Mouse (Mus musculus) erythroblast, embryonic 14.5 days (primary cell): ENCODE measurements around the gene Tmem30a. TPM values are rescaled to one million over a fixed set of nuclear protein-coding genes. Genes with fewer than 3 reads are reported as not detected.

Experiments used
- H3K27me3 ChIP-seq: 2 replicates; pipeline ENCODE4 v1.6.1; 2012; ENCODE audit warnings: inconsistent platforms; ENCODE audit not compliant: control insufficient read depth
- H3K36me3 ChIP-seq: 2 replicates; pipeline ENCODE4 v1.6.1; 2012; ENCODE audit warnings: mild to moderate bottlenecking, inconsistent platforms; ENCODE audit not compliant: control insufficient read depth
- H3K4me1 ChIP-seq: 2 replicates; pipeline ENCODE4 v1.6.1; 2012; ENCODE audit warnings: inconsistent platforms; ENCODE audit not compliant: control insufficient read depth
- H3K4me3 ChIP-seq: replicated peaks from 2 replicates; pipeline ENCODE3; 2012; ENCODE audit warnings: moderate library complexity, mild to moderate bottlenecking, inconsistent platforms
- H3K9me3 ChIP-seq: 2 replicates; pipeline ENCODE4 v1.6.1; 2012; ENCODE audit warnings: low read length, inconsistent platforms, mixed read lengths; ENCODE audit not compliant: control insufficient read depth
- GATA1 ChIP-seq: IDR thresholded peaks from 2 replicates; pipeline ENCODE4 v1.6.1; 2012; ENCODE audit warnings: low read length, inconsistent platforms, mixed read lengths
- TAL1 ChIP-seq: IDR thresholded peaks from 3 replicates; pipeline ENCODE4 v1.6.1; 2012; ENCODE audit warnings: low read length, inconsistent platforms, mixed read lengths
- polyA plus RNA-seq: library from polyadenylated mRNA; stranded (reverse); fragments of >175 nt; gene quantifications from 2 replicates; pipeline ENCODE4 v1.2.3, GENCODE M21; 2012

Tmem30a gene
- polyA plus RNA-seq, 1 experiment: 7.2 TPM

DNA sequence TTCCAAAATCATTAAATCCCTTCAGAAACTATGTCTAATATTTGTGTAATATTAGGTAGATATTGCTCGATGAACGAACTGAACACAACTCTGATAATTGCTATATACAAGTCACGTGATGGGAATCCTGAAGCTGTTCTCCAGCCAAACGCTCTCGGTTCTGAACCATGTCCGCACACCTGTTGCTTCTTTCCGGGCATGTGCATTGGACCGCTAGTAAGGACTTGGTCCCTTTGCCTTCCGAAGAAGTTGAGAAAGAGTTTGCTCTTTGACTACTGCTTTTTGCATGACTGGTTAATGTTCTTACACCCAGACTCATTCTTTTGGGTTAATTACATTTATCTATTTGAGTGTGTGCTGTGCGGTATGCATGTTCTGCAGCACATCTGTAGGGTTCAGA lies 12.1 kb upstream of the Tmem30a start:
- TF ChIP-seq GATA1 (no peak), TAL1 (no peak)
- H3K9me3 ChIP-seq: no peaks in the 10 kb centered on the region
- no peaks in the 10 kb centered on the region for H3K4me1 ChIP-seq
- H3K27me3 ChIP-seq: no peaks in the 10 kb centered on the region; the same call in 1 of the 2 replicates
- no peak overlapping the region for H3K4me3 ChIP-seq
- H3K36me3 ChIP-seq: no peaks in the 10 kb centered on the region

DNA sequence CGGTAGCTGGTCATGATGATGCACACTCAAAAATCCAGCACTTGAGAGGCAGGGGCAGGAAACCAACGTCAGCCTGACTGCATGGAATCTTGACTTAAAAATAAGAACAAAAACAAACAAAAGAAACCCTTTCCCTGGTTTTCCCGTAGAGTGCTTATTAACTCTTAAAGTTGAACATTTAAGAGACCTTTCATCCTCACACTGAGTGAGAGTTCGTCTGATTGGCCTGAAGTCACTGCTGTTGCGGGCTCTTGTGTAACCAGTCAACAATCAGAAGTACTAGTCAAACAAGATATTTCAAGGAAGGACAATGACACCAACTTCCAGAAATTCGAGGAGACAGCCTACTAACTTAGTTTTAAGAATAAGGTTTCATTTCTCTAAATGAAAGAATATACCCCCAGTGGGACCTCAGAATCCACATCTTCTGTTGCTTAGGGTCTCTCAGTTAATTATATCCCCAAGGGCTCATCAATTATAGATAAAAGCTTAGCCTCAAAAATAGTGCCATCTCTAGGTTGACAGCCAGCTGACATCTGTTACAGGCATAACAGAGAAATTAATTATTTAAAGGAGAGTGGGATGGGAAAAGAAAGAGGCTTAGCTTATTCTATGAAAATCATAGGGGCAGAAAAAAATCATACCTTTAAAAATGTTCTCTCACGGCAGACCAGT lies 3.3 kb upstream of the Tmem30a start:
- Histone ChIP-seq H3K4me3 (no peak overlapping the region), H3K36me3 (no peaks in the 10 kb centered on the region), H3K9me3 (no peaks in the 10 kb centered on the region), H3K4me1 (peaks cover 18% of the 10 kb centered on the region), H3K27me3 (no peaks in the 10 kb centered on the region)
- TF ChIP-seq GATA1: no peak
- TF ChIP-seq TAL1: no peak

DNA sequence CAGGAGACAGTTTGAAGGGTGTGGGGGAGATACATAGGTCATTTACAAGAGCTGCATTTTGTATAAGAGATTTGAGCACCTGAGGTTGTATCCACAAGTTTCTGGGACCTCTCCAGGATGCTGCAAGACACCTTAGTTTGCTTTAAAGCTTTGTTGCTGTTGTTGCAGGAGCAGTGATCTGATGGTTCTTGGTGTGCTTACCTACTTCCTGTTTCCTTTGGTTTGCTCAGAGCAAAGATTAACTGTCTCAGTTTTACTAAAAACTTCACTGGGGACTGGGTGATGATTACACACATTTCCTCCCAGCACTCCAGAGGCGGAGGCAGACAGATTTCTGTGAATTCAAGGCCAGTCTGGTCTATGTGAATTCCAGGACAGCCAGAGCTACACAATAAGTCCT lies 1.8 kb upstream of the Tmem30a start:
- Histone ChIP-seq H3K27me3 (no peaks in the 10 kb centered on the region), H3K9me3 (no peaks in the 10 kb centered on the region), H3K4me3 (no peak overlapping the region), H3K36me3 (no peaks in the 10 kb centered on the region), H3K4me1 (peaks cover 25% of the 10 kb centered on the region)
- no peak for TF ChIP-seq TAL1
- TF ChIP-seq GATA1: no peak

DNA sequence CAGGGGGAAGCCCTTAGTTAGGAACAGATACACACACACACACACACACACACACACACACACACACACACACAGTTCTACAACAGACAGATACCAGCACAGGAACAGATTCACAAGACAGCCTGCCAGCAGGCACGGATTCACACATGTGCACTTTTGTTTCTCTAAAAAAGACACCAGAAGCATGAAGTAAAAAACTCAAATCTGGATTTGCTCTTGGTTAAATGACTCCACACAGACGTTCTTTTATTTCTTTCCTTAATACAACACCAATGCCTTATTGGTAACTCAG lies 7.6 kb downstream of the Tmem30a start:
- Histone ChIP-seq H3K4me1 (peaks cover 7% of the 10 kb centered on the region), H3K36me3 (no peaks in the 10 kb centered on the region), H3K4me3 (no peak overlapping the region), H3K9me3 (no peaks in the 10 kb centered on the region), H3K27me3 (no peaks in the 10 kb centered on the region)
- TF ChIP-seq TAL1 (no peak), GATA1 (no peak)

DNA sequence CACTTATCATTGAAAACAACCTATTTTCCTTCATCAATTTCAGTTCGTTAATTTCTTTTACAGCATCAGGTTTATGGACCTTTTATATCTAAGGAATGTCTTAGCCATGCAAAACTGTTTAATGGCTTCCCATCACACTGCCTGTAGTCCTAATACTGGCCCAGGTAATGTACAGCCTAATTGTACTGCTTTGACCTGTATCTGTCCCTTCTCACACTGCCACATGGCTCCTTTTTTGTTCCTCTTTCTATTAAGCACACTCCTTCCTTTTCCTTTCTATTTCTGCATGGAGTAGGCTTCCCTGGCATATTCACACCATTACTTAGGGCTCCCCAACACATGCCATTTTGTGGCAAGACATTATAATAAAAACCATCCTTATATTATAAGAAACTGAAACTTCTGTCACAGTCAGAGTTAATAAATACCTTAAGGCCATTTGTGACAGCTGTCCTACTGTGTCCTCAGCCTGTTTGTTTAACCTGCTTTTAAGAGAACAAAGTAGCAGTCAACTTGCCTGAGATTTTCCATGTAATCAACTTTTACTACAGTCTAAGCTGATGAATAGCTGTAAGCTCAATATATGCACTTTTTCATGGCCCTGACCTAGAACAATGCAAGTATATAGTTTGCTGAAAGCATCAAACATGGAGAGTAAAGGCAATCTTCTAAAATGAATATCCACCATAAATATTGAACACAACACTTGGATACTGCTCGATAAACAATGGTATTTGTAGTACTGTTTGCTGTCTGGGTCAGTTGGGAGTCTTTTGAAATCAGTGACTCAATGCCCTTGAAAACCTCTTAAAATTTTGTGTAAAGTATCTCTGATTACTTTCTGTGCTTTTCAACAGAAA lies 8.1 kb downstream of the Tmem30a start:
- H3K4me1 ChIP-seq: peaks cover 4% of the 10 kb centered on the region
- TF ChIP-seq GATA1 (no peak), TAL1 (no peak)
- no peaks in the 10 kb centered on the region for H3K27me3 ChIP-seq

DNA sequence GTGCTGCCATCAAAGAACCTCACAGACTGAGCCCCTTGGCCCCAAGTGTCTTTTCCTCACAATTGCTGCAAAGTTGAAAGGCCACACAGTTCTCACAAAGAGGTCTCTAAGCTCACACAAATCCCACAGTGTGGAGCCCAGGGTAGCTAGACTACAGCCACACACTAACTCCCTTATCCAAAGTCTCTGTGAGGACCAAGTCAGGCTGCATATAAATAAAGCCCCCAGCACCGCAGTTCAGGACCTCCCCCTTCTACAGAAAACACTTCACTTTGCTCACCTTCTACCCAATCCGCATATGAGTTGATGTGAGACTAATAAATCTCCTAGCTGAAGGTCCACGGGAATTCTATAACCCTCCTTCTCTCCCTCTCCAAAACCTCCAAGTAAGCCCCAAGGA lies 8.9 kb downstream of the Tmem30a start:
- peaks cover 2% of the 10 kb centered on the region; the same call in 1 of the 2 replicates for H3K4me1 ChIP-seq
- no peaks in the 10 kb centered on the region for H3K9me3 ChIP-seq
- no peak for TF ChIP-seq TAL1
- TF ChIP-seq GATA1: no peak
- H3K27me3 ChIP-seq: no peaks in the 10 kb centered on the region
- no peaks in the 10 kb centered on the region; the same call in 1 of the 2 replicates for H3K36me3 ChIP-seq
- H3K4me3 ChIP-seq: no peak overlapping the region

More for the DNA sequence above, 8.1 kb downstream of the Tmem30a start:
- Histone ChIP-seq H3K36me3 (no peaks in the 10 kb centered on the region), H3K9me3 (no peaks in the 10 kb centered on the region), H3K4me3 (no peak overlapping the region)

DNA sequence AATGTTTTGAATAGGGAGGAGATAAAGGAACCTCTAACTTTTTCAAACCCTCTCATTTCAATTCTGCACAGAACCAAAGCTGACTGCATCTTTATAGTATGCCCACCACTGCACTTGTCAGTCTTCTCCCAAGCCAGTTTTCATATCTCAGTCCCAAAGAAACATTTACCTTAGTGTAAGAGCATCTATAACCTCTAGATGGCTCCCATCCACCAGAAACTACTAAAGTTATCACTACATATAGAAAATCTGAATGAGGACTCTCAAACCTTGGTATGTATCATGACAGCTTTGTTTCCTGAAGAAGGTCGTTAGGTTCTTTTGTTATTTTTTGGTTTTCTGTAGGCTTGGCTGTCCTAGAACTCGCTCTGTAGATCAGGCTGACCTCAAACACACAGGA lies 14.0 kb downstream of the Tmem30a start:
- H3K27me3 ChIP-seq: no peaks in the 10 kb centered on the region
- no peak overlapping the region for H3K4me3 ChIP-seq
- TF ChIP-seq GATA1 (no peak), TAL1 (no peak)
- peaks cover 18% of the 10 kb centered on the region for H3K36me3 ChIP-seq
- no peaks in the 10 kb centered on the region for H3K4me1 ChIP-seq
- H3K9me3 ChIP-seq: no peaks in the 10 kb centered on the region

DNA sequence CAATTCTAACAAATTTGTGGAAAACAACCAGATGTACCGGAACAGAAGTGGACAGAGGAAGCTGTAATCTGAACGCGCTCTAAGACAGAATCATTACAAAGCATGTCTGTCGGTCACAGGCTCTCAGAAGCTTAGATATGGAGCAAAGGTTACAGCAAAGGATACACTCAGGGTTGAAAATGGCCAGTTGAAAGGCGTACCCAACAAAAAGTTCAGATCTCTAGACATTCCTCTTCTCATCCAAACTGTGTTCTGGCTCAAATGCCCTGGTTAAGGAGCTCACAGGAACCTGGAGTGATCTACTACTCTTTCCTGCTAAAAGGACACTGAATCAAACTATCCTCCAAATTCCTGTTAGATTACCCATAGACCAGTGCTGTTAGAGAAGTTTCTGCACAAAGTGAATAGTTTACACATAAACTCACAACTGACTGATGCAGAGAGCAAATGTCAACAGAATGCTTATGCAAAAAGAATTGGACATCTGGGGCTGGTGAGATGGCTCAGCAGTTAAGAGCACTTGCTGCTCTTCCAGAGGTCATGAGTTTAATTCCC lies 26.2 kb downstream of the Tmem30a start:
- TF ChIP-seq TAL1: no peak
- no peak for TF ChIP-seq GATA1
- Histone ChIP-seq H3K4me1 (no peaks in the 10 kb centered on the region), H3K36me3 (peaks cover 13% of the 10 kb centered on the region), H3K4me3 (no peak overlapping the region), H3K9me3 (no peaks in the 10 kb centered on the region), H3K27me3 (no peaks in the 10 kb centered on the region)

DNA sequence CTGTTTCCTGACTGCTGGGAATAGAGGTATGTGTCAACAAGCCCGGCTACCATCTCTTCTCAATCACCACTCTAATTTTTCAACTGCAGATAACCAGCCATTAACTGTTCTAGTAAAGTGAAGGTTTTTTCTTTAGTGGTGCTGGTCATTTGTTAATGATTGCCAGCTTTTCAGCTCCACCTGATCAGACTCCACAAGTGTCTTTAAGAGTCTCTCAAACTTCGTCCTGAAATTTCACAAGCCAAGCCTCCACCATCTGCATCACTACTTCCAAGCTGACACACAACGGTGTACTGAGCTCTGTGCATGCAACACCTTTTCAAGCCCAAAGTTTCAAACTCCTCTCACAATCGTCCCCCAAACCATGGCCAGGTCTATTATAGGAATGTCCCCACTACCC lies 28.0 kb downstream of the Tmem30a start:
- peaks cover 2% of the 10 kb centered on the region for H3K36me3 ChIP-seq
- no peak for TF ChIP-seq GATA1
- no peak for TF ChIP-seq TAL1
- H3K27me3 ChIP-seq: no peaks in the 10 kb centered on the region
- no peak overlapping the region for H3K4me3 ChIP-seq
- H3K9me3 ChIP-seq: no peaks in the 10 kb centered on the region
- peaks cover 2% of the 10 kb centered on the region for H3K4me1 ChIP-seq
